Mouse (Mus musculus) hindbrain, embryonic 14.5 days (tissue): ENCODE measurements around the gene Mylk. TPM values are rescaled to one million over a fixed set of nuclear protein-coding genes. Genes with fewer than 3 reads are reported as not detected.
"Not testable (repeated sequence)": the region's sequence is repeated elsewhere in the genome, so short reads cannot be mapped to it uniquely, and the experiment has no call there.

Experiments
- ATAC-seq: fragments of 200-750 bp; cut with Nextera tagmentation; 2 replicates; pipeline ENCODE4 v1.8.0; 2017; ENCODE audit warnings: moderate number of reproducible peaks, mild to moderate bottlenecking, moderate TSS enrichment, moderate library complexity; ENCODE audit not compliant: low FRiP score
- DNase-seq: peaks from one replicate; pipeline ENCODE4 v3.0.0-alpha.2; 2015; ENCODE audit warnings: low spot score
- H3K27ac ChIP-seq: fragments of 300-500 bp; sonication (generic); 2 replicates; pipeline ENCODE4 v1.5.1; 2014; ENCODE audit warnings: mild to moderate bottlenecking, moderate library complexity
- H3K27me3 ChIP-seq: fragments of 300-500 bp; sonication (generic); 2 replicates; pipeline ENCODE4 v1.6.1; 2014; ENCODE audit warnings: mild to moderate bottlenecking, low read length, mixed read lengths; ENCODE audit not compliant: control insufficient read depth, insufficient read depth
- H3K36me3 ChIP-seq: fragments of 300-500 bp; sonication (generic); replicated peaks from 2 replicates; pipeline ENCODE4 v1.6.1; 2014; ENCODE audit not compliant: control insufficient read depth, insufficient read depth
- H3K4me1 ChIP-seq: fragments of 300-500 bp; sonication (generic); replicated peaks from 2 replicates; pipeline ENCODE4 v1.6.1; 2014; ENCODE audit warnings: antibody characterized with exemption, low read length, mixed read lengths; ENCODE audit not compliant: control insufficient read depth, insufficient read depth
- H3K4me2 ChIP-seq: fragments of 300-500 bp; sonication (generic); replicated peaks from 2 replicates; pipeline ENCODE4 v1.6.1; 2014; ENCODE audit warnings: mild to moderate bottlenecking, moderate library complexity
- H3K4me3 ChIP-seq: fragments of 300-500 bp; sonication (generic); replicated peaks from 2 replicates; pipeline ENCODE4 v1.5.1; 2014; ENCODE audit warnings: mild to moderate bottlenecking, low read length
- H3K9ac ChIP-seq: fragments of 300-500 bp; sonication (generic); 2 replicates; pipeline ENCODE4 v1.6.1; 2014
- H3K9me3 ChIP-seq: fragments of 300-500 bp; sonication (generic); 2 replicates; pipeline ENCODE4 v1.6.1; 2016; ENCODE audit warnings: low read length; ENCODE audit not compliant: control insufficient read depth
- WGBS: fragments of 180-500 bp; shearing (Covaris S2); extraction: QIAGEN DNeasy Blood & Tissue Kit; methylation state at CpG from one replicate; pipeline ENCODE4 v1.1.7; 2014; 5-methylcytosine and 5-hydroxymethylcytosine counted together
- polyA plus RNA-seq: library from polyadenylated mRNA; unstranded; fragments of >200 nt; fragmentation: Nextera tagmentation; extraction: Ambion mirVana; gene quantifications from 2 replicates; pipeline ENCODE4 v1.2.1, GENCODE M21; 2014

Mylk gene
- 5.0 and 7.7 TPM in 2 replicates for polyA plus RNA-seq

GRCm38 (mm10) chr16:34745065-34745585, at the start of gene Mylk:
Gene Mylk (plus strand): TSS chr16:34745210.
- ATAC-seq = peak; percentile 90
- H3K27me3 ChIP-seq = peaks cover 23% of the 10 kb centered on the region
- WGBS = under 1% methylated on average over 48 of the region's 48 CpGs

GRCm38 (mm10) chr16:34698721-34699120, 46.3 kb upstream of the Mylk start:
- H3K27me3 ChIP-seq, H3K4me1 ChIP-seq, H3K4me2 ChIP-seq, H3K27ac ChIP-seq, H3K4me3 ChIP-seq, H3K36me3 ChIP-seq, H3K9ac ChIP-seq, DNase-seq, ATAC-seq, H3K9me3 ChIP-seq: not testable (repeated sequence)
- 81% methylated on average over 3 of the region's 3 CpGs for WGBS

More at GRCm38 (mm10) chr16:34745065-34745585, at the start of gene Mylk:
- no peak within 1 kb of the TSS; the same call in 1 of the 2 replicates for H3K27ac ChIP-seq
- peak; percentile 72 for DNase-seq
- peak within 1 kb of the TSS; percentile 96 for H3K4me2 ChIP-seq
- peaks cover 11% of the 10 kb centered on the region; the same call in 1 of the 2 replicates for H3K4me1 ChIP-seq
- H3K9ac ChIP-seq = peak within 1 kb of the TSS; percentile 62
- no peaks in the 10 kb centered on the region for H3K36me3 ChIP-seq
- H3K4me3 ChIP-seq = peak within 1 kb of the TSS; percentile 46
- H3K9me3 ChIP-seq = no peaks in the 10 kb centered on the region

GRCm38 (mm10) chr16:34700165-34700827, 44.7 kb upstream of the Mylk start:
- no peaks in the 10 kb centered on the region for H3K4me1 ChIP-seq
- WGBS = 26% methylated on average over 7 of the region's 7 CpGs
- DNase-seq = peak; percentile 88

GRCm38 (mm10) chr16:34700828-34701216, 44.2 kb upstream of the Mylk start:
- no peak for ATAC-seq
- Histone ChIP-seq H3K9me3 (no peaks in the 10 kb centered on the region), H3K36me3 (peaks cover 9% of the 10 kb centered on the region), H3K9ac (no peak overlapping the region), H3K4me3 (no peak overlapping the region), H3K4me2 (no peak overlapping the region), H3K4me1 (no peaks in the 10 kb centered on the region), H3K27me3 (no peaks in the 10 kb centered on the region), H3K27ac (no peak overlapping the region)
- no peak for DNase-seq
- WGBS = 89% methylated on average over 6 of the region's 6 CpGs

More at GRCm38 (mm10) chr16:34700165-34700827, 44.7 kb upstream of the Mylk start:
- Histone ChIP-seq H3K36me3 (peaks cover 9% of the 10 kb centered on the region), H3K4me3 (no peak overlapping the region), H3K27me3 (no peaks in the 10 kb centered on the region), H3K4me2 (no peak overlapping the region), H3K9ac (no peak overlapping the region), H3K9me3 (no peaks in the 10 kb centered on the region), H3K27ac (no peak overlapping the region)
- peak; percentile 59; the same call in 1 of the 2 replicates for ATAC-seq

- no peak for ATAC-seq
- H3K36me3 ChIP-seq = peaks cover 18% of the 10 kb centered on the region
- 91% methylated on average over 2 of the region's 2 CpGs for WGBS
Measured at GRCm38 (mm10) chr16:34706019-34706418, 39.0 kb upstream of the Mylk start.

GRCm38 (mm10) chr16:34706487-34706946, 38.5 kb upstream of the Mylk start:
- no peak overlapping the region for H3K4me2 ChIP-seq
- H3K27ac ChIP-seq = no peak overlapping the region
- peaks cover 18% of the 10 kb centered on the region for H3K36me3 ChIP-seq
- DNase-seq = no peak
- ATAC-seq = no peak
- no peak overlapping the region for H3K4me3 ChIP-seq
- H3K9me3 ChIP-seq = no peaks in the 10 kb centered on the region
- no peaks in the 10 kb centered on the region for H3K27me3 ChIP-seq
- H3K9ac ChIP-seq = no peak overlapping the region
- 91% methylated on average over 7 of the region's 7 CpGs for WGBS
- no peaks in the 10 kb centered on the region for H3K4me1 ChIP-seq

More at GRCm38 (mm10) chr16:34706019-34706418, 39.0 kb upstream of the Mylk start:
- Histone ChIP-seq H3K4me3 (no peak overlapping the region), H3K27me3 (no peaks in the 10 kb centered on the region), H3K27ac (no peak overlapping the region), H3K9me3 (no peaks in the 10 kb centered on the region), H3K4me1 (no peaks in the 10 kb centered on the region), H3K9ac (no peak overlapping the region), H3K4me2 (no peak overlapping the region)
- DNase-seq = no peak

- DNase-seq = peak; percentile 46
- Histone ChIP-seq H3K9me3 (no peaks in the 10 kb centered on the region), H3K4me2 (no peak overlapping the region), H3K4me1 (no peaks in the 10 kb centered on the region), H3K9ac (no peak overlapping the region), H3K27ac (no peak overlapping the region), H3K36me3 (peaks cover 16% of the 10 kb centered on the region; the same call in 1 of the 2 replicates), H3K4me3 (no peak overlapping the region), H3K27me3 (no peaks in the 10 kb centered on the region)
- no peak for ATAC-seq
- 78% methylated on average over 3 of the region's 3 CpGs for WGBS
Measured at GRCm38 (mm10) chr16:34711481-34711880, 33.5 kb upstream of the Mylk start.

- Histone ChIP-seq H3K27me3 (no peaks in the 10 kb centered on the region), H3K4me1 (no peaks in the 10 kb centered on the region), H3K9ac (no peak overlapping the region), H3K4me3 (no peak overlapping the region), H3K27ac (no peak overlapping the region), H3K4me2 (no peak overlapping the region), H3K36me3 (peaks cover 16% of the 10 kb centered on the region), H3K9me3 (no peaks in the 10 kb centered on the region; the same call in 1 of the 2 replicates)
- no peak for DNase-seq
- no peak for ATAC-seq
- 96% methylated on average over 3 of the region's 3 CpGs for WGBS
Measured at GRCm38 (mm10) chr16:34725156-34725555, 19.9 kb upstream of the Mylk start.

GRCm38 (mm10) chr16:34728610-34729009, 16.4 kb upstream of the Mylk start:
- not testable (repeated sequence) for ATAC-seq, H3K4me1 ChIP-seq, H3K4me2 ChIP-seq, H3K27me3 ChIP-seq, H3K9ac ChIP-seq, H3K36me3 ChIP-seq, H3K27ac ChIP-seq, DNase-seq, H3K9me3 ChIP-seq, H3K4me3 ChIP-seq
